Mouse (Mus musculus): ENCODE data around the gene Etv2.

Etv2 gene

DNA sequence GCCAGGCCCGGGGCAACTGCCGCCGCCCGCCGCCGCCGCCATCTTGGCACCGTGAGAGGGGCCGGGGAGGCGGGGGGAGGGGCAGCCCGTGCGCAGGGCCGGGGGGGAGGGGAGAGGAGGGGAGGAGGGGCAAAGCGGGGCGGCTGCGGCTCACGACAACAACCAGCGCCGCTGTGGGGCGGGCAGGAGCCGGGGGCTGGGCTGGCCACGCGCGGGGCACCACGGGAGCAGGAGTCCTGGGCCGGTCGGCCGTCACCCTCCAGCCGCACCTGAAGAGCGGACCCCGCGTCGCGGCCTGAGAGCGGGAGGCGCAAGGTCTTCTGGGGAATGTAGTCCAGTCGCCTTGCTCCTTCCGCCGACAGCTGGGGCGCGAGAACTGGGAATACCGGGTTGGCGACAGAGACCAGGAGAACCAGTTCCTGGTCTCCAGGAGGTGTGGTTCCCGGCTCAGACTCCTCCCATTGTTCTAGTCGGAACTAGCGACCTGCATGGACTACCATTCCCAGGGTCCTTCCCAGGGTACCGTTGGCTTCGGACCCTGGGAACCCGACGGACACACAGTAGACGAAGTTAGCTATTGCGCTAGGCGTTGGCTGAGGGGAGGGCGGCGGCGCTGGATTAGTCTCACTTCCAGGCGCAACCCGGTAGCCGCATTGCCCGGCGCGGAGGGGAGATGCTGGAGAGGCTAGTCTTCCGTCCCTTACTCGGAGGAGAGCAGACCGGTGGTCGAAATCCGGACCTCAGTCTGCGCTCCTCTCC, 46.8 kb downstream of the Etv2 start, which contains the start of gene Kmt2b:
Gene Kmt2b, minus strand, starts transcription at position 51 of the 759 bp plus-strand sequence.
- DNase-seq (ENCODE audit: low spot score) = peak; percentile 89

DNA sequence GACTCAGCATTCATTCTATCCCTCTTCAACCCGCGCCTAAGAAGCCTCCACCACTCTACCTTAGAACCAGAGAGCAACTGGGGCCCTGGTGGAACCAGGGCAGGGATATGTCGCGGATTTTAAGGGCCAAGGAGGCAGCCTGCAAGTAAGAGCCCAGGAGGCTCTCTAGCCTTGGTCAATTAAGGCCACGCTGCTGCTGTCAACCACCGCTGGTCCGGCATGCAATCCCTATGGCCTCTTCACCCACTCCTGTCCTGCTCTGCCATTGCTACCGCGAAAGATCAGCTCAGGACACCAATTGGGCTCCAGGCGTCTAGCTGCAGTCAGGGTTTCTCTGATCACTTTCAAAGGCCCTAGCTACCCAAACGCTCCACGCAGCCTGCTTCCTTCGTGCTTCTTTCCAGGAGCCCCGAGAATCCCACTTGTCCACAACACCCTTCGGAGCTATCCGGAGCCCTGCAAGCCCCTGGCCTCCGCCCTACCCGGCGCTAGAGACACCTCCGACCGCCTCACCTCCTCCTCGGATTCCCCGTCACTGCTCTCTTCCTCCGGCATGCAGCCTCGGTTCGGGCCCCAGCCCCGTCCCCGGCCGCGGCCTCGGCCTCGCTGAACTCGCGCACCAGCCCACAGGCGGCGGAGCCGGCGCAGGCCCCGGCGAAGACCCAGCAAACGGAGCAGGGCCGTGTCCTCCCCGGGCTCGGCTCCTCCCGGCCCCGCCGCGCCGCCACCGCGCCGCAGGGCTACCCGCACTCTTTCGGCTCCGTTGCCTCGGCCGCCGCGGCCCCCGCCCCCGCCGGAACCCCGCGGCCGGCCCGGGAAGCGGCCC, 47.6 kb downstream of the Etv2 start:
- peak; percentile 48 for DNase-seq (ENCODE audit: low spot score)

DNA sequence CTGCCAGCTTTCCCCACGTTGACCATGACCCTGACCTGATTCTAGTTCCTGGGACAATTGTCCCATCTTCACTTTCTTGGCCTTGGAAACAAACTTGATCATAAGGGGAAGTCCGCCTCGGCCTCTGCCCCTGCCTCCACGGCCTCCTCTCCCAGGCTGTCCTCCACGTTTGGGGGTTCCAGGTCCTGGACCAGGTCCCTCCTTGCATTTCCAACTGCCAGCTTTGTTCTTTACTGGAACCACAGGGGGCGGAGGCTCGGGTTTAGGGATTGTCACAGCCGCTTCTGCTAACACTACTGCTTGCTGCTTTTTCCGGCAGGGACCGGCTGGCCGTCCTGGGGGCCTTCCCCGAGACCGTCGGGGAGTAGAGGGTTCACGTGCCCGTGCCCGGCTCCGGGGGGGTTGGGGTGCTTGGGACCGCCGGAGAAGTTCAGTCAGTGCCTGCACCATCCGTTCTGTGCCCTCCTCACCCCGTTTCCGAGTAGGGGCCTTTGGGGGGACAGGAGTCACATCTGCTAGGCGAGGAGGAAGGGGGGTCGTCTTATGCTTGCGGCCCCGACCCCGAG, 49.1 kb downstream of the Etv2 start:
- no peak for DNase-seq (ENCODE audit: low spot score)

DNA sequence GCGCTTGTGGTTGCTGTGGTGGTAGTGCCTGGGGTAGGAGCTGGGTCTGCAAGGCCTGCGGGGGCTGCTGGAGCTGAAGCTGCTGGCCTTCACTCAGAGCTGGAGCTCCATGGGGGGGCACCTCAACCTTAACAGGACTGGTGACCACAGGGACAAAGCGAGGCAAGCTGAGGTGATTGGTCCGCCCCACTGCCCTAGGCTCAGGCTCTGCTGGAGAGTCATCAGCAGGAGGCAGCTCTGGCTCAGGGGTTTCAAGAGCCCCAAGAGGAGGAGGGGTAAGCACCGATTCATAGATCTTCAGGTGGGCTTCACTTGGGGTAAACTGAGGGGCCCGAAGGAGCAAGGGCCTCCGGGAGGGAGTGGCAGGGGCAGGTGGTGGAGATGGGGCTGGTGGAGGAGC, 50.5 kb downstream of the Etv2 start:
- DNase-seq (ENCODE audit: low spot score) = no peak

DNA sequence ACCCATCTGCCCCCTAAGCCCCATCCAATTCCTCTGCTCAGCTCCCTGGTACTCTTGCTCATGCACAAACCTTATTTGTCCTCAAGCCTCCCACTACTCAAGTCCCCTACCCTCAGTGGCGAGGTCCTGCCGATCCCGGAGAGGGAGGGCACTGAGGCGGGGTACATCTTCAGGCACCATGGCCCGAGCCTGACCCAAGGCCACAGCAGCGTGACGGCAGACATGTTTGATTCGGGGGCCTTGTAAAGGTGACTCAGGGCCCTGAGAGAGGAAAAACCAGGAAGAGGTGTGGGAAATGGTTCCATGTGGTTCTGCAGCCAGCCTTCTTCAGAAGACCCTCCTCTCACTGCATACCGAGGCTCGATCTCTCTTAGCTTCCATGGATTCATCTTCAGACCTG, 51.3 kb downstream of the Etv2 start:
- no peak for DNase-seq (ENCODE audit: low spot score)
